ENCODE assay signal across 9 mouse cellular contexts in the genomic region with DNA sequence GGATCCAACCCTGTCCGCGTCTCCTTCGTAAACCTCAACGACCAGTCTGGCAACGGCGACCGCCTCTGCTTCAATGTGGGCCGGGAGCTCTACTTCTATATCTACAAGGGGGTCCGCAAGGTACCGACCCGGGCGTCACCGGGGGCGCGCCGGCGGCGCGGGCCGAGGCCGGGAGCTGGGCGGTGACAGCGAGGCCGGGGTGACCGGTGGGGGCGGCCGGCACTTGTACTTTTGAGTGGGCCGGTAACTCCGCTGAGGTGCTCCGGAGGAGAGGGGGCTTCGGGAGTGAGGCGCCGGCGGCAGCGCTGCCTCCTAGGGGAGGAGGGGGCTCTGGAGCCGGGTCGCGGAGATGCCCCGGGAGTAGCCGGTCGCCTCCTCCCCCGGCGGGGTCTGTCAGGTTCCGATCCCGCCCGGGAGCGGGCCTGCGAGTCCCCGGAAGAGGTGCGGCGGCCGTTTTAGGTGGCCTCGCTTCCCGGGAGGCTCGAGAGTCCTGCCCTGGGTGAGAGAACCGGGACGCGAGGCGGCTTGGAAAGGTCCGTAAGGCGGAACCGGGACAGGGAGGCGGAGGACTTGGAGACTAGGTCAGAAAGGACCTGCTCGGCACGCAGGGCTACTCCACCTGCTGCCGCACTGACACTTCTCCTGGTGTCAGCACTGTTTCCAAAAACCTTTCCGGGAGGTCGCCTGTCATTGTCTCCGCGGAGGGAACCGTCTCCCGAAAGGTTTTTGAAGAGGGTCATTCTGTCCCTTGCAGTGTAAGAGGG. TPM values are rescaled to one million over a fixed set of nuclear protein-coding genes. Genes with fewer than 3 reads are reported as not detected.
DNase-seq lines count a peak whose midpoint lies in the region; ATAC-seq lines count a peak whose summit lies in the region.
"Had no signal": no experiment of that assay in that cellular context is flagged by ENCODE, and none has a peak within 500 bp of the region (broad histone marks: within the 10 kb centered on the region; RNA-seq: fewer than 3 reads in every experiment).

No protein-coding gene starts in this region.

- H3K27me3 ChIP-seq in forebrain, embryonic 15.5 days: peaks cover 9% of the 10 kb centered on the region; the same call in 1 of the 2 replicates
- H3K27me3 ChIP-seq in intestine, embryonic 15.5 days (replicated peaks): no peaks in the 10 kb centered on the region
- peaks cover 7% of the 10 kb centered on the region for H3K27me3 ChIP-seq in liver, embryonic 16.5 days (ENCODE audit: control insufficient read depth, insufficient read depth, low read depth, low read length)
- H3K27me3 ChIP-seq in neural tube, embryonic 15.5 days (replicated peaks): no peaks in the 10 kb centered on the region

- no peaks in the 10 kb centered on the region for H3K9me3 ChIP-seq in forebrain, embryonic 15.5 days
- H3K9me3 ChIP-seq in intestine, embryonic 15.5 days: no peaks in the 10 kb centered on the region
- H3K9me3 ChIP-seq in liver, embryonic 16.5 days (replicated peaks; ENCODE audit: control insufficient read depth, low read length): no peaks in the 10 kb centered on the region
- H3K9me3 ChIP-seq in neural tube, embryonic 15.5 days (replicated peaks): no peaks in the 10 kb centered on the region

- H3K36me3 ChIP-seq in forebrain, embryonic 15.5 days: no peaks in the 10 kb centered on the region
- no peaks in the 10 kb centered on the region for H3K36me3 ChIP-seq in intestine, embryonic 15.5 days
- H3K36me3 ChIP-seq in liver, embryonic 16.5 days (ENCODE audit: control insufficient read depth, insufficient read depth): no peaks in the 10 kb centered on the region
- 0 out of 2 replicates have a peak, but pooled peaks cover 2% of the 10 kb centered on the region for H3K36me3 ChIP-seq in neural tube, embryonic 15.5 days

- peaks cover 25% of the 10 kb centered on the region for H3K4me1 ChIP-seq in forebrain, embryonic 15.5 days
- H3K4me1 ChIP-seq in intestine, embryonic 15.5 days (replicated peaks): peaks cover 13% of the 10 kb centered on the region
- peaks cover 20% of the 10 kb centered on the region for H3K4me1 ChIP-seq in liver, embryonic 16.5 days (ENCODE audit: control insufficient read depth, low read depth, low read length)
- H3K4me1 ChIP-seq in neural tube, embryonic 15.5 days: peaks cover 34% of the 10 kb centered on the region

- DNase-seq in ovary, adult 18-20 months (ENCODE audit: low spot score): peak; percentile 2
- no peak for DNase-seq in ovary, postnatal 36 days (ENCODE audit: low spot score)
- DNase-seq in adrenal gland, postnatal 10 days: peak; percentile 52

- peak overlapping the region; percentile 80 for H3K9ac ChIP-seq in forebrain, embryonic 15.5 days (replicated peaks)
- peak overlapping the region; percentile 96 for H3K9ac ChIP-seq in intestine, embryonic 15.5 days
- peak overlapping the region; percentile 99 for H3K9ac ChIP-seq in liver, embryonic 16.5 days (ENCODE audit: low read depth, low read length)
- H3K9ac ChIP-seq in neural tube, embryonic 15.5 days (replicated peaks): peak overlapping the region; percentile 85

- peak overlapping the region; percentile 90 for H3K27ac ChIP-seq in forebrain, embryonic 15.5 days (replicated peaks)
- peak overlapping the region; percentile 79 for H3K27ac ChIP-seq in intestine, embryonic 15.5 days
- peak overlapping the region; percentile 84 for H3K27ac ChIP-seq in liver, embryonic 16.5 days (ENCODE audit: low read length)
- peak overlapping the region; percentile 92 for H3K27ac ChIP-seq in neural tube, embryonic 15.5 days (replicated peaks)

- ATAC-seq in forebrain, embryonic 15.5 days (replicated peaks): peak; percentile 45; the same call in 1 of the 2 replicates
- peak; percentile 63 for ATAC-seq in intestine, embryonic 15.5 days
- peak; percentile 22 for ATAC-seq in liver, embryonic 16.5 days (ENCODE audit: low read depth)
- peak; percentile 78 for ATAC-seq in neural tube, embryonic 15.5 days (ENCODE audit: low FRiP score)
- ATAC-seq in monocyte, adult 5-6 weeks (replicated peaks; ENCODE audit: insufficient number of reproducible peaks, low FRiP score, low TSS enrichment, poor library complexity, severe bottlenecking): no peak; the same call in 1 of the 2 replicates

- H3K4me2 ChIP-seq in forebrain, embryonic 15.5 days (replicated peaks): peak overlapping the region; percentile 87
- peak overlapping the region; percentile 83 for H3K4me2 ChIP-seq in intestine, embryonic 15.5 days (replicated peaks)
- peak overlapping the region; percentile 91 for H3K4me2 ChIP-seq in liver, embryonic 16.5 days (ENCODE audit: low read depth, low read length)
- H3K4me2 ChIP-seq in neural tube, embryonic 15.5 days: peak overlapping the region; percentile 83

- under 1% methylated on average over 72 of the region's 72 CpGs for WGBS in forebrain, embryonic 15.5 days
- under 1% methylated on average over 71 of the region's 72 CpGs for whole genome bisulfite sequencing in intestine, embryonic 15.5 days
- under 1% methylated on average over 69 of the region's 72 CpGs for WGBS in liver, embryonic 16.5 days (ENCODE audit: insufficient replicate concordance)
- 0% methylated on average over 71 of the region's 72 CpGs for WGBS in neural tube, embryonic 15.5 days

- H3K4me3 ChIP-seq in forebrain, embryonic 15.5 days: peak overlapping the region; percentile 82
- H3K4me3 ChIP-seq in intestine, embryonic 15.5 days (replicated peaks): peak overlapping the region; percentile 98
- peak overlapping the region; percentile 100 for H3K4me3 ChIP-seq in liver, embryonic 16.5 days (ENCODE audit: low read depth, low read length)
- H3K4me3 ChIP-seq in neural tube, embryonic 15.5 days (replicated peaks): peak overlapping the region; percentile 98

RNA-seq across cellular contexts. Expression of a gene that starts 0.6 kb away (rescaled TPM):
- 10 to 100 TPM; 37.2 to 45.6 TPM for total RNA-seq in adrenal gland, postnatal 10 days (2021)
- 31.5 and 33.5 TPM in 2 replicates for polyA plus RNA-seq in forebrain, embryonic 15.5 days (2015; fragmentation: Nextera tagmentation; extraction: Ambion mirVana)
- polyA plus RNA-seq in intestine, embryonic 15.5 days (2015; fragmentation: Nextera tagmentation; extraction: Ambion mirVana): 19.8 and 21.7 TPM in 2 replicates
- polyA plus RNA-seq in liver, embryonic 16.5 days (2015; fragmentation: Nextera tagmentation; extraction: Ambion mirVana): 8.4 and 9.3 TPM in 2 replicates
- polyA plus RNA-seq in neural tube, embryonic 15.5 days (2015; fragmentation: Nextera tagmentation; extraction: Ambion mirVana): 23.2 and 24.2 TPM in 2 replicates
- 42.6 to 73.3 TPM (median 57.7 TPM) in 3 replicates for total RNA-seq in monocyte, adult 5-6 weeks (2017)

RNA-seq across cellular contexts. Expression of a gene that starts 35.8 kb away (rescaled TPM):
- 100 to 1,000 TPM; 271 to 276 TPM for total RNA-seq in adrenal gland, postnatal 10 days (2021)
- 1,340 and 1,345 TPM in 2 replicates for polyA plus RNA-seq in forebrain, embryonic 15.5 days (2015; fragmentation: Nextera tagmentation; extraction: Ambion mirVana)
- 887 and 955 TPM in 2 replicates for polyA plus RNA-seq in intestine, embryonic 15.5 days (2015; fragmentation: Nextera tagmentation; extraction: Ambion mirVana)
- polyA plus RNA-seq in liver, embryonic 16.5 days (2015; fragmentation: Nextera tagmentation; extraction: Ambion mirVana): 431 and 513 TPM in 2 replicates
- polyA plus RNA-seq in neural tube, embryonic 15.5 days (2015; fragmentation: Nextera tagmentation; extraction: Ambion mirVana): 1,438 and 1,488 TPM in 2 replicates
- 735 to 877 TPM (median 802 TPM) in 3 replicates for total RNA-seq in monocyte, adult 5-6 weeks (2017)

RNA-seq across cellular contexts. Expression of a gene that starts 55.9 kb away (rescaled TPM):
- total RNA-seq in adrenal gland, postnatal 10 days (2021): not detected
- 0.33 and 0.48 TPM in 2 replicates for polyA plus RNA-seq in forebrain, embryonic 15.5 days (2015; fragmentation: Nextera tagmentation; extraction: Ambion mirVana)
- polyA plus RNA-seq in intestine, embryonic 15.5 days (2015; fragmentation: Nextera tagmentation; extraction: Ambion mirVana): not detected in 2 replicates
- polyA plus RNA-seq in liver, embryonic 16.5 days (2015; fragmentation: Nextera tagmentation; extraction: Ambion mirVana): not detected in 2 replicates
- polyA plus RNA-seq in neural tube, embryonic 15.5 days (2015; fragmentation: Nextera tagmentation; extraction: Ambion mirVana): 0.17 TPM in 1 of 2 replicates, not detected in the other
- total RNA-seq in monocyte, adult 5-6 weeks (2017): not detected in 3 replicates
- total RNA-seq: common myeloid progenitor, adult 5-6 weeks had no signal
